Mouse (Mus musculus): ENCODE data around the gene Dnah11.

Dnah11 gene

DNA sequence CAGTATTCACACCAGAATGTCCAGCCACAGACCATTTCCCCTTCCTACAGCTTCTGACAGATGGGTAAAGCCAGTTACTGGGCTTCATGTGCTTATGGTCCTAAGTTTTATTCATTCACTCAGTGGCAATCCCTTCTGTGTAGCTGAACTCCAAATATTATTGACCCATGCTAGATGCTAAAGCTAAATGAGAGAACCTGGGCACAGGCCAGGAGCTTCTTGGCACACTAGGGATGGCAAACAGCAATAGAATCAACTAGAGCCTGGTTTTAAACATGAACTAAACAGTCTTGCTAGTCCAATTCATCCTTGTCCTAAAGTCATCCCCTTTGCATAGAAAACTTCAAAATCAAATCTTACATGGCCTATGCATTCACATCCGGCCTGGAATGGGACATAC, 113.6 kb downstream of the Dnah11 start:
- no peak for DNase-seq (ENCODE audit: low spot score in 2 of 2)

DNA sequence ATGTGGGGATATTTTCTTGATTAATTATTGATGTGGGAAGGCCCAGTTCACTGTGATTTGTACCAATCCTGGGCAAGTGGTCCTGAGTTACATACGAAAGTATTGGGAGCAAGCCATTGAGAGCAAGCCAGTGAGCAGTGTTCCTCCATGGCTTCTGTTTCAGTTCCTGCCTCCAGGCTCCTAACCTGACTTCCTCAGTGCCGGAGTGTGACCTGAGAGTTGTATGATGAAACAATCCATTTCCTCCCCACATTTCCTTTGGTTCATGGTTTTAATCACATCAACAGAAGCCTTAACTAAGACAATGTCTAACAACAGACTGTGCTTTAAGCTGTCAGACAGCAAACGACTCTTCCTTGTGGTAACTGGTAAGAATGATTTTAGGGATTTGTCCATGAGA, 114.0 kb downstream of the Dnah11 start:
- no peak for DNase-seq (ENCODE audit: low spot score in 2 of 2)

DNA sequence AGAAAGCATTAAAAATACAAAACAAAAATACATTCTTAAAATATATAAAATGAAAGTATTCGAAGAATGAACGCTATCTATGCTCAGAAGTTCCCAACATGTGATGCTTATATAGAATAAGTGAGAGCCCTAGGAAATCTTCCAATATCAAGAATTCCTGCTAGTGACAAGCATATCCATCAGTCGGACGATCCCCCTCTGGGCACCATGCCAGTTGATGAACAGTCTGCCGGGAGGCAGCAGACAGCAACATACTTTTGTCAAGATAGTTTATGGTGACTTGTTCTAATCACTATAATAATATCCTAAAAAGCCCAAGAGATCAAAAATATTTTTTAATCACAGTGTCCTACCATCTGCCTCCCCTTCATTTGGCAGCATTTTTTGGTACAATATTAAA, 114.7 kb downstream of the Dnah11 start:
- DNase-seq (ENCODE audit: low spot score in 2 of 2): no peak

DNA sequence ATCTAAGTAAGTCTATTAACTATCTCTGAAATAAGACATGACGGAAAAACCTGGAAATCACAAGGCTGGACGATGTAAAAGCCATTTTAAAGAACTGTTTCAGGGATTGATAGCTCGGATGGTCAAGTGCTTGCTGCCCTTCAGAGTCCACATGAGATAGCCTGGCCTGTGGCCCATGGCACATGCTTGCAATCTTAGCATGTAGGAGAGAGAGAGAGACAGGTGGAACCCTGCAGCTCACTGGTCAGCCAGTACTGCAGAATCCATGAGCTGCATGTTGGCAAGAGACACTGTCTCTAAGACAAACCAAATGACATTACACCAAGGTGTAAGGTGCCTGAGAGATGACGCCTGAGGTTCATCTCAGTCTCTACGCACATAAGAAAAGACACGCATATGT, 118.4 kb downstream of the Dnah11 start:
- no peak for DNase-seq (ENCODE audit: low spot score in 2 of 2)

DNA sequence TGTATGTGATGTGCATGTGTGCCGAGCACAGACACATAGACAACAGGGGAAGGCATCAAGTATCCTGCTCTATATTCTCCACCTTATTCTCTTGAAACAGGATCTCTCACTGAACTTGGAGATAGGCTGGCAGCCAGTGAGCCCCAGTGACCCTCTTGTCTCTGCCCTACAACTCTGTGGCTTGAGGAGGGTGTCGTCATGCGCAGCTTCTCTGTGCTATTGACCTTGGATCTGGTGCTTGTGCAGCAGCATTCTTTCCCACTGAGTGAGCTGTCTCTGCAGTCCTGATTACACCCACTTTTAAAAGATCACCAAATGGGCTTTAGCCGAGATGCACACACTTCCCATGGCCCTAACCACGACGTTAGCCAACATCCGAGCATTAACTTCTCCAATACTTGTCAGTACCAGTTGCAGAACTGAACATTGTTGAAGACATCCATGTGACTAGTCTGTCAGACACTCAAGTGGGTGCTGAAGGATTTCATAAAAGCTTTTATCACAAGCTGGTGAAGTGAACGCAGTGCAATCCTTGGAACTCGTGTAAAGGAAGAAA, 120.3 kb downstream of the Dnah11 start:
- no peak for DNase-seq (ENCODE audit: low spot score in 2 of 2)

DNA sequence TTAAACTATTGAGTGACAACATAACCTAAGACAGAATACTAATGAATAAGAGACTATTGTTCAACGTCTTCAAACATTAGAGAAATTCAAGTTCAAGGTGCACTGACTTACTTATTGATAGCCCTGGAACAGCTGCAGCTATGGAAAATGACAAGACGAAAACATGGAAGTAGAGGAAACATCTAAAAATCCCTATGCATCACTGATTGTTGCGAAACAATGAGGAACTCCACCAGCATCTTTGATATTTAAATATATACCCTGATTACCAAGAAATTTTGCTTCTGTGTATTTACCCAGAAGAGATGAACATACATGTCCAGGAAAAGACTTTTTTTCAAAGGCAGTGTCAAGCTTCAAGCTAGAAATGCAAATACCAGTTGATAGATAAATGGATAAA, 122.0 kb downstream of the Dnah11 start:
- DNase-seq (ENCODE audit: low spot score in 2 of 2): no peak

DNA sequence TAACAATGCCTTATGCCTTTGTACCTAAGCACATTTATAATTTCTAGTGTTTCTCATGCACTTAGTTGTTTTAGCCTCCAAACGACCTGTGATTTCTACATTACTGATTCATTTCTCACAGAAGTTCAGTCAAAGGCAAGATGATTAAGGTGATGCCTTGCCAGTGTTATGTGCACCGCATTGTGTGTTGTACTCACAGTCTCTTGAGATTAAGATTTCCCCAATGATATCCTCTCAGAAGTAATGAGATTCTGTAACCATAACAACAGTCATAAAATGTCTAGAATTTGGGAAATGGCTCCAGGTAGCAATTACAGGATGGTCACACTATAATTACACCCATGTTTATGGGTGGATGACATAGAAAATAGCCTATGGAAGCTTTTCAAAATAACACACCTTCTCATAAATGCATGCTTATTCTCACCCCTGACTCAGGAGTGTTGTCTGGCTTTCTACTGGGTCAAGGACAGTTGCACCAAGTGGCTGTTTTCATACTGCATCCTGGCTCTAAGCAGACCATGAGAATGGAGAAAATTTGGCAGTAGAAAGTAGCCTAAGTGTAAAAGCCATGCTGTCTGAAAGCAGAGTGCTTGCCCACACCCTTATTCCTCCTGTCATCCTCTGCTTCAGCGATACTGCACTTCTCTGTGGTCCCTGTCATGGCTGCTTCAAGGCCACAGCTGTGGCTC, 126.5 kb downstream of the Dnah11 start:
- DNase-seq (ENCODE audit: low spot score in 2 of 2): no peak

DNA sequence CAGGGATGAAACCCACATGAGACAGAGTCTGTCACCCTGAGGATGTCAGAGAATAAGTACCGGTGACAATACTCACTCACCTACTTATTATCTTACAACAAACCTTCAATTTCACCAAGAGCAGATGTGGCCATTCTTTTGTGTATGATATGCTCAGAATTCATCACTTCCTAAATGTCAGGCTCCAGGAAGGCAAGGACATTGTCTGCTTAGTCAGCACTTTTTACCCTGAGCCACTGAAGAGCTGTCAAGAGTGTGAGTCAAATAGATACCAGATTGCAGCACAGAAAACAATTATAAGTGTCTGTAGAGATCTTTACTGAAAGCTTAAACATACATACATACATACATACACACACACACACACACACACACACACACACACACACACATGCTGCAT, 127.2 kb downstream of the Dnah11 start:
- DNase-seq (ENCODE audit: low spot score in 2 of 2): no peak

DNA sequence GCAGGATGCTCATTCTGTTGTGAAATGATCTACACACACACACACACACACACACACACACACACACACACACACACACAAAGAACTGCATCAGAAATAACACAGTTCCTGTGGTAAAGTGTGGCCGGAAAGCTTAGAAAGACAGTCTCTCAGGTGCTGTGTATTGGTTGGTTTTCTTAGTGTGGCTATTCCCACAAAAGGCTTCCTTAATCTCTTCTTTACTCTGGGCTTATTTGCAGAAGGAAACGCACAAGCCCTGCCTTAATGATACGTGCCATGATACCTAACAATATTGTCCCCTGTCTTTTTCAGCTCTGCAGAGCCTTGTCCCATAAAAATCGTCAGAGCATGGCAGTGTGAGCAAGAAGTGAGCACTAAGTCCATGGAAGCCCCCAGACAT, 130.1 kb downstream of the Dnah11 start:
- DNase-seq (ENCODE audit: low spot score in 2 of 2): no peak

DNA sequence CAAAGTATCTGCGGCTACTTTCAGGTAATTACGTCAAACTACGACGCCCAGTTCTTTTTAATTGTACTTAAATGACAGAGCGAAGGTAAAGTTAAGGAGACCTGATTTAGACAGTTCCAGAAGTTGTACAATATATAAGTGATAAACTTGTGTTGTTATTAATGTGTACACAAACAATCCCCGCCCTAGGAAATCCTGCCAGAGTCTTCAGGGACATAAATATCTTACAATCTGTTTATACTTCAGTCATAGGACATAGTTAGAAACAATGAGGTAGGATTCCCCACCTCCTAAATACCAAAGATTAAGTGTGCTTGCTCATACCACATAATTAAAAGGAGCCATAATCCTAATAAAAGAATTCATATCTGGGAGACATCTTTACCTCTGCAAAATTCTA, 136.5 kb downstream of the Dnah11 start:
- DNase-seq (ENCODE audit: low spot score in 2 of 2): no peak

DNA sequence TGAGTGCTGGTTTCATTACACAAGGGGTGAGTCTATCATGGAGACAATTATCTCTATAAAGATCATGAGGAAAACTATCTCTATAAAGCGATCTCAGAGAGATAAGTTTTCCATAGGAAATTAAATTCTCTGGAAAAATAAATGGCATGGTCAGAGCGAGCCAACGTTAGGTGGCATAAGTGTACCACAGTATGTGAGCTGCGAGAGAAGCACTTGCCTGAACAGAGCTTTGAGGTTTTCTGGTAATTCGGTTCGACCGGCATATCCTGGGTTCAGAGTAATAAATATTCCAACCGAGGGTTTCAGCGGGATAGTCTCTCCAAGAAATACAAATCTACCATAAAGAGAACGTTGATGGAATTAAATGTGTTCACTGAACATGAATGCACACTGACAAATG, 142.0 kb downstream of the Dnah11 start:
- no peak for DNase-seq (ENCODE audit: low spot score in 2 of 2)

DNA sequence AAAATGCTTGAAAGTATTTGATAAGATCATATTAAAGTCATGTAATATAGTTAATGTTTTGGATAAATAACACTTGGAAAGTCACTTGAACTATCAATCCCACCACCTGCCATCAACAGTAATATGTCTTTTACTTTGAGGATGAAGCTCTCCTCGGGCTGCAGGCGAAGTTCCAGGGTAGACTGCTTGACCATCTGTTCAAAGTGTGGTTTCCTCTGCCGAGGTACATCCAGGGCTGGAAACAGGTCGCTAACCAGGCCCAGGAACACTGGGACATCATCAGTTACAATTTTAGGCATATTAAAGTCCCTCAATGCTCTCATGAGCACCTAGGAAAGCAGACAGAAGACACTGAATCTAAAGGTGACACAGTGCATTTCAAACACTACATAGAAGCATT, 153.5 kb downstream of the Dnah11 start:
- DNase-seq (ENCODE audit: low spot score in 2 of 2): no peak

DNA sequence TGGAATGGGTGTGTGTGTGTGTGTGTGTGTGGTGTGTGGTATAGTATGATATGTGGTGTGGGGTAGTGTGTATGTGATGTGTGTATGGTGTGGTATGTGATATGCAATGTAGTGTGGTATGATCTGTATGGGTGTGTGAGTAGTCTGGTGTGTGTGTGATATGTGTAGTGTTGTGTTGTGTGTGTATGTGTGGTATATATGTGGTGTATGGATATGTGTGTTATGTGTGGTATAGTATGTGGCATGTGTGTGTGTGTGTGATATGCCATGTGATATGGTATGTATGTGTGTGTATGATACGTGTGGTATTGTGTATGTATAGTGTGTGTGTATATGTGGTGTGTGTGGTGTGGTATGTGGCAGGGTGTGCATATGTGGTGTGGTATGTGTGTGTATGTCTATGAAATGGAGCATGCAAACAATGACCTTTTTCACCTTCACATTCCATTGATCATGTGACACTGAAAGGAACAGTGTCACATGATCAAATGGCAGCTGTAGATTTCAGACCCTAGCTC, 155.7 kb downstream of the Dnah11 start:
- DNase-seq (ENCODE audit: low spot score in 2 of 2): no peak

DNA sequence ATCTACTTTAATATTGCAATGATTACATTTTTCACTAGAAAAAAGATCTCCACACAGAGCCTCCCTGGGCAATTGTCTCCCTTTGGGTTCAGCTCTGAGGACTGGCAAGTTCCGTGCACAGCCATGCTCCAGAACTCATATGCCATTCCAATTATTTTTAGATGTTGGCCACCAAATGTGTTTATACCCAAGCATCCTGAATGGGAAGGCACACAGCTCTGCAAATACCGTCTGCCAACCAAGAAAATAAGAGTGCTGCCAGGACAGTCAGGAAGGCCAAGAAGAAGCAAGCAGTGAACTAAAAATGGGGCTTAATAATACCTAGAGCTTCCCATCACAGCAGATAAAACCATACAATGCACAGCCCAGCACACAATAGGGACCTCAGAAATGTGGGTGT, 156.6 kb downstream of the Dnah11 start:
- no peak for DNase-seq (ENCODE audit: low spot score in 2 of 2)

DNA sequence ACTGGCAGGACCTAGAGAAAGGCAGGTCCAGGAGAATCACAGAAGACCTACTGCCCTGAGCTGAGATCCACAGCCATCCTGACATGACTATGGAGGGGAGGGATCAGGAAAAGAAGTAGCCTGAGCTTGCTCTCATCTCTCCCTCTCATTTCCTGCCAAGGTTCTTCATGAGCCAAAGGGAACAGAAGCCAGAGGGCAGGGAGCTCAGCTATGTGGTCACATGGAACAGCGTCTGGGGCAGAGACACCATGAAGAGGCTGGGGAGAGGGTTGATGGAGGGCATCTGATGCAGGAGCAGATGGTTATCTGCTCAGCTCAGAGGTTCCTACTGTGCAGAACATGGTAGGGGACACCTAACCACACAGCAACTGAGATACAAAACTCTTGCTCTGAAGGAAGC, 163.9 kb downstream of the Dnah11 start:
- no peak for DNase-seq (ENCODE audit: low spot score in 2 of 2)

DNA sequence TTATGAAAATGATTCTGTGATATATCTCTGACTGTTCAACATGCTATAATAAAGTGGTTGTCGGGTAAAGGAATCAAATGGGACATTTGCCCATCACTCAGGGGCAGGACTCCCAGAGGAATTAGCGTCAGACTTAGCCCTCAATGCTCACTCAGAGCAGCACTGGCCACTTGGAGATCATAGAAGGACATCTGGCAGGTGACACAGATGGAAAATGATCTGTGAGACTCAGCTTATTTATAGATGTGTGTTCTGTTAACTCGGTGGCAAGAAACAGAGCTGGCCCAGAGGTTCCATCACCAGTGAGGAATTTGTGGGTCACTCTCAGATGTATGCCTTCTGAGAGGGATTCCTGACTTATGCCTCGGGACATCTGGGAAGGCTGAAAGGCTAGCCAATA, 173.1 kb downstream of the Dnah11 start:
- no peak for DNase-seq (ENCODE audit: low spot score in 2 of 2)

DNA sequence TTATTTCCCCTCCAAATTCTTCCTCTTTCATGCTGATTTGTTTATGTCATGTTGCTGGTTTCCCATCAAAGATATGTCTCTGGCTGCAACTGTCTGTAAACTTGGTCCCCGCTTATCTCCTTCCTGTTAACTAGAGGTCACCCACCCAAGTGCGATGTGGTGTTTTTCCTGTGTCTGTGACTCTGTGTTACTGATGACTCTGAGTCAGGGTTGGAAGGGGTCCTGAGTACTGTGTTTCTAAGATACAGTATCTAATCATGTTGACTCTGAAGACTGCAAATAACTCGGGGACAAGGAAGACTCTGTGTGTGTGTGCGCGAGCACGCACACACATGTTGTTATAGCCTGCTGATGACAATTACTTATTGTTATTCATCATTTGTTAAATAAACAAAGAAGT, 179.9 kb downstream of the Dnah11 start:
- DNase-seq (ENCODE audit: low spot score in 2 of 2): no peak

DNA sequence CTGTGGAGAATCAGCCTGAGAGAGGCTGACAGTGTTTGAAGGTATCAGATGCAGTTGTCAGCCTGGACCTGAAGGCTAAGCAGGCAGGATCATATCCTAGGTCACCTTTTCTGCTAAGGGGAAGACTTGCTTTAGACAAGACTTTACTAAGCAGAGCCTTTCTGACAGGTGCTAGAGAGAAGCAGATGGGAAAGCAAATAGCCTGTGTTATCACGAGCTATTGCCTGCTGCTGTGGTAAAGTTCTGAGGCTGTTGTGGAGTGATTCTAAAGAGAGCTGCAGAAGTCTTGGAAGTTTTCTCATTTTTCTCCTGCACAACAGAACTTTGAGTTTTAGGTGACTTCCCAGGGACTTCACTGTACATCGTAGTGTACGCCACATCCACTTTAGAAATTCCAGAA, 185.0 kb downstream of the Dnah11 start:
- DNase-seq (ENCODE audit: low spot score in 2 of 2): no peak

DNA sequence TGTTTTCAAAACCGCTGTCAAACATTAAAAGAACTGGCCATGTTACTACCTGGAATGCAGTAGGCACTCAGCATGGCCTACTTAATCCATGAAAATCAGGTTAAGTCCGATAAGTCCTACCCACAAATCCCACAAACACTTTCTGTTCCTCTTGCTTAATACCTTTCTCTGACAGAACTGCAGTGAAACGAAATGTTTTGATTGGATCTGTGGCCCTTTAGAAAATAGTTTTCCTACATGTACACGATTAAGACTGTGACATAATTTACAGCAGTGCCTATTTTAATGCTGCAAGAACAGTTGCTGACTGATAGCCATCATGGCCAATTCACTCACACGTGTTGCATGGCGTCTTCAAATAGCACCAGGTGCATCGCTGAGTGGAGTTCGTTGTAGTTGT, 186.9 kb downstream of the Dnah11 start:
- no peak for DNase-seq (ENCODE audit: low spot score in 2 of 2)

DNA sequence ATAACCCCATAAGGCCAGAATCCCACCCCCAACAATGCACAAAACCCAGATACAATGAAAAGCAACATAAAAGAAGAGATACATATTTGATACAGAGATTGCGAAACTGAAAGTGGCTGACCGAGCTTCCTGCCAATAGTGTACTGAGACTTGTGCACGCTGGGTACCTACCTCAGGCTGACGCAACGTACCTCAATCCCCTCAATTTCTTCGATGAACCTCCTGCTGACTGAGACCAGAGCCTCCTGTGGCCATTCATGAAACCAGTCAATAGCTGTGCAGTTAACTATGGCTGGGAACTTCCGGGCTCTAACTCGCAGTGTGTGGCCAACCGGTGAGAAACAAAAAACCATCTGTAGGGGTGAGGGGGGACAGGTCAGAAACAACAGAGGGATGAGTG, 203.9 kb downstream of the Dnah11 start:
- DNase-seq (ENCODE audit: low spot score in 2 of 2): no peak

DNA sequence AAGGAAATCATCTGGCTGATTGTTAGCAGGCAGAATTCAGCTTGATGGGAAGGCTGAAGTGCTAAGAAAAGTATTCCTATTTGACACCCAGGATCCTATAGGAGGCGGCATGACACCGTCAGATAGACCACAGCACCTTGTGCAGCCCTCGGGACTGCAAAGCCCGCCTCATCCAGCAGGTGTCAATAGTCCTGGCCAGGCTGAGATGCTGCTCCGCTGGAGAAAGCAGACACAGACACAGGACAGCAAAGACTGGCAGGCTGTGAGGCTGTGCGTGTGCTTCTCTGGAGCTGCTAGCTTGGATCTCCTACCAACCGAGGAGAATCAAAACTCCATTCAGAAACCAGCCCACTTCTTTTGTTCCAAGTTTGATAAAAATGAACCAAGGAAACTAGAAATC, 205.3 kb downstream of the Dnah11 start:
- peak; percentile 47 to 66 for DNase-seq (ENCODE audit: low spot score in 2 of 2)

DNA sequence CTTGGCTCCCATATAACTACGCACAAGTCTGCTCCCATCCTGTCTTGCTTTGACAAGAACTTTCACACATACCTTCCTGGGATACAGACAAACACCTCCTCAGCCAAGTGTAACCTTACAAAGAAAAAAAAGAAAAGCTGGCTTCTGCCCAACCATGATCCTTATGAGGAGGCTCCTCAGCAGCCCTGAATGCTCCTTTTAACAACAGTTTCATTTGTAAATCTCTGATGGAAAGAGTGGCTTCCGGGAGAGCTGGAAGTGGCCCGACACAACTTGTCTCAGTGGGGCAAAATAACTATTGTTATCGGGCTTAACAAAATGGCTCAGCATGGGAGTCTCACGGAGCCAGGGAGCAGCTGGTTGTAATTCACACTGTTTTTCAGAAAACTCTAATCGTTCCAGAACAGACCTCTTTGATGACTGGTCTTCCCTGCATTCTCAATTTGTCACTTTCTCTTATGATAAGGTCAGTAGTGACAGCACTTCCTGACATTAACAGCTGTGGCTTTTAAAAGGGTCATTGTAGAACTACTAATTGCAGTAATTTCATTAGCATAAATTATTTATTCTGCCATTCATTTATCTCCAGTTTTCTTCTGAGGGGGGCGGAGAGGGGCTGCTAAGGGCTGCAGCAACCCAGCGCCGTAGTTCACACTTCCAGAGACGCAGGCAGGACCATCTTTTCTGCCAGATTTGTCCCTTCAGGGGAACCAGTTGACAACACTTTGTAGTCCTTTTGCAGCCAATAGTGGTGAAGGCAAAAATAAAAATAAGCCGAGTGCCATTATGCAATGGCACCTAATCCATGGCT, 209.6 kb downstream of the Dnah11 start:
- DNase-seq (ENCODE audit: low spot score in 2 of 2): no peak

DNA sequence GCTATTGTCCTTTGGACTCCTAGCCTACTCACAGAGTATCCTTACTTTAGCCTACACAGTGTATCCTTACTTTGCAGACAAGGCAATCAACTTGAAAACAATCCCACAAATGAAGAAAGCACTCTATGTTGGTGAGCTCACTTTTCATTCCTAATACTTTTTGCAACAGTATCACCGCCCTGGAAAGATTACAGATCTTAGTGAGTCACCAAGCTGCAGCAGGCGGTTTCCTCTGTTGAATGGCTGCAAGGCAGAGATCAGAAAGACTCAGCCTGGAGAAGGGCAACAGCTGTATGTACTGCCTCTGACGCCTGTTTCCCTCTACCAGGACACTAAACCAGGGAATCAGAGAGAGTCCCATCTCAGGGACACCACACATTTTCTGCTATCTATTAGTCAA, 218.5 kb downstream of the Dnah11 start:
- DNase-seq (ENCODE audit: low spot score in 2 of 2): no peak
